Mouse (Mus musculus): ENCODE measurements around the gene Acvr1c. TPM values are rescaled to one million over a fixed set of nuclear protein-coding genes. Genes with fewer than 3 reads are reported as not detected.
A peak's percentile ranks its signal among the peaks of the same experiment; 100 is the strongest.

Acvr1c gene
- polyA plus RNA-seq, 1 experiment from 2014 or later, result 0.81 TPM

GRCm38 (mm10) chr2:58316186-58316585 is 41.5 kb downstream of the Acvr1c start:
- Histone ChIP-seq H3K9me3 (ENCODE audit: control insufficient read depth, low read length) (no peaks in the 10 kb centered on the region), H3K9ac (ENCODE audit: low read length) (no peak overlapping the region), H3K4me2 (ENCODE audit: low read depth, low read length, severe bottlenecking) (no peak overlapping the region), H3K4me1 (replicated peaks; ENCODE audit: control insufficient read depth, insufficient read depth, low read length) (no peaks in the 10 kb centered on the region), H3K27me3 (ENCODE audit: control insufficient read depth, insufficient read depth, low read length) (no peaks in the 10 kb centered on the region), H3K4me3 (ENCODE audit: low read depth, low read length) (no peak overlapping the region), H3K27ac (ENCODE audit: low read depth, low read length) (no peak overlapping the region), H3K36me3 (ENCODE audit: control insufficient read depth, insufficient read depth, low read length) (no peaks in the 10 kb centered on the region)
- ATAC-seq (replicated peaks; ENCODE audit: low FRiP score) (no peak), DNase-seq (ENCODE audit: low spot score) (no peak)
- WGBS, result 92% methylated on average over 7 of the region's 7 CpGs

GRCm38 (mm10) chr2:58309695-58310094 is 48.0 kb downstream of the Acvr1c start:
- DNase-seq (ENCODE audit: low spot score), result no peak

GRCm38 (mm10) chr2:58304450-58304849 is 53.2 kb downstream of the Acvr1c start:
- 82% methylated on average over 3 of the region's 3 CpGs for WGBS
- ATAC-seq (replicated peaks; ENCODE audit: low FRiP score) (no peak), DNase-seq (ENCODE audit: low spot score) (no peak)
- Histone ChIP-seq H3K27ac (ENCODE audit: low read depth, low read length) (no peak overlapping the region), H3K9me3 (ENCODE audit: control insufficient read depth, low read length) (no peaks in the 10 kb centered on the region), H3K27me3 (ENCODE audit: control insufficient read depth, insufficient read depth, low read length) (no peaks in the 10 kb centered on the region), H3K4me2 (ENCODE audit: low read depth, low read length, severe bottlenecking) (no peak overlapping the region), H3K9ac (ENCODE audit: low read length) (no peak overlapping the region), H3K36me3 (ENCODE audit: control insufficient read depth, insufficient read depth, low read length) (no peaks in the 10 kb centered on the region), H3K4me3 (ENCODE audit: low read depth, low read length) (no peak overlapping the region), H3K4me1 (replicated peaks; ENCODE audit: control insufficient read depth, insufficient read depth, low read length) (no peaks in the 10 kb centered on the region)

More at GRCm38 (mm10) chr2:58309695-58310094, 48.0 kb downstream of the Acvr1c start:
- H3K4me1 ChIP-seq (replicated peaks; ENCODE audit: control insufficient read depth, insufficient read depth, low read length), result no peaks in the 10 kb centered on the region
- H3K9ac ChIP-seq (ENCODE audit: low read length), result no peak overlapping the region
- no peak for ATAC-seq (replicated peaks; ENCODE audit: low FRiP score)
- H3K4me3 ChIP-seq (ENCODE audit: low read depth, low read length), result no peak overlapping the region
- no peaks in the 10 kb centered on the region for H3K27me3 ChIP-seq (ENCODE audit: control insufficient read depth, insufficient read depth, low read length)
- no peaks in the 10 kb centered on the region for H3K9me3 ChIP-seq (ENCODE audit: control insufficient read depth, low read length)
- H3K36me3 ChIP-seq (ENCODE audit: control insufficient read depth, insufficient read depth, low read length), result no peaks in the 10 kb centered on the region
- WGBS, result 78% methylated on average over 3 of the region's 3 CpGs
- H3K27ac ChIP-seq (ENCODE audit: low read depth, low read length), result no peak overlapping the region
- H3K4me2 ChIP-seq (ENCODE audit: low read depth, low read length, severe bottlenecking), result no peak overlapping the region

GRCm38 (mm10) chr2:58289759-58290431 is 67.8 kb downstream of the Acvr1c start:
- H3K9ac ChIP-seq (ENCODE audit: low read length), result no peak overlapping the region
- ATAC-seq (replicated peaks; ENCODE audit: low FRiP score) (peak; percentile 60), DNase-seq (ENCODE audit: low spot score) (no peak)
- no peaks in the 10 kb centered on the region for H3K36me3 ChIP-seq (ENCODE audit: control insufficient read depth, insufficient read depth, low read length)
- no peaks in the 10 kb centered on the region for H3K9me3 ChIP-seq (ENCODE audit: control insufficient read depth, low read length)
- no peaks in the 10 kb centered on the region for H3K27me3 ChIP-seq (ENCODE audit: control insufficient read depth, insufficient read depth, low read length)
- H3K27ac ChIP-seq (ENCODE audit: low read depth, low read length), result no peak overlapping the region
- no peak overlapping the region for H3K4me3 ChIP-seq (ENCODE audit: low read depth, low read length)
- WGBS, result 16% methylated on average over 9 of the region's 9 CpGs
- no peak overlapping the region for H3K4me2 ChIP-seq (ENCODE audit: low read depth, low read length, severe bottlenecking)
- no peaks in the 10 kb centered on the region for H3K4me1 ChIP-seq (replicated peaks; ENCODE audit: control insufficient read depth, insufficient read depth, low read length)

GRCm38 (mm10) chr2:58289331-58289730 is 68.4 kb downstream of the Acvr1c start:
- Histone ChIP-seq H3K4me3 (ENCODE audit: low read depth, low read length) (no peak overlapping the region), H3K9ac (ENCODE audit: low read length) (no peak overlapping the region), H3K4me1 (replicated peaks; ENCODE audit: control insufficient read depth, insufficient read depth, low read length) (no peaks in the 10 kb centered on the region), H3K36me3 (ENCODE audit: control insufficient read depth, insufficient read depth, low read length) (no peaks in the 10 kb centered on the region), H3K9me3 (ENCODE audit: control insufficient read depth, low read length) (no peaks in the 10 kb centered on the region), H3K4me2 (ENCODE audit: low read depth, low read length, severe bottlenecking) (no peak overlapping the region), H3K27me3 (ENCODE audit: control insufficient read depth, insufficient read depth, low read length) (no peaks in the 10 kb centered on the region), H3K27ac (ENCODE audit: low read depth, low read length) (no peak overlapping the region)
- ATAC-seq (replicated peaks; ENCODE audit: low FRiP score) (no peak), DNase-seq (ENCODE audit: low spot score) (no peak)
- 69% methylated on average over 6 of the region's 6 CpGs for whole genome bisulfite sequencing

- H3K9me3 ChIP-seq (ENCODE audit: control insufficient read depth, low read length), result no peaks in the 10 kb centered on the region
- peak; percentile 82 for ATAC-seq (replicated peaks; ENCODE audit: low FRiP score)
- no peak overlapping the region for H3K4me2 ChIP-seq (ENCODE audit: low read depth, low read length, severe bottlenecking)
- H3K4me1 ChIP-seq (replicated peaks; ENCODE audit: control insufficient read depth, insufficient read depth, low read length), result no peaks in the 10 kb centered on the region
- no peak overlapping the region for H3K27ac ChIP-seq (ENCODE audit: low read depth, low read length)
- H3K9ac ChIP-seq (ENCODE audit: low read length), result no peak overlapping the region
- no peaks in the 10 kb centered on the region for H3K36me3 ChIP-seq (ENCODE audit: control insufficient read depth, insufficient read depth, low read length)
- no peak overlapping the region for H3K4me3 ChIP-seq (ENCODE audit: low read depth, low read length)
- DNase-seq (ENCODE audit: low spot score), result peak; percentile 79
- WGBS, result 61% methylated on average over 8 of the region's 8 CpGs
- no peaks in the 10 kb centered on the region for H3K27me3 ChIP-seq (ENCODE audit: control insufficient read depth, insufficient read depth, low read length)
These were observed 75.3 kb downstream of the Acvr1c start for GRCm38 (mm10) chr2:58282259-58282910.

GRCm38 (mm10) chr2:58281046-58281445 is 76.6 kb downstream of the Acvr1c start:
- Histone ChIP-seq H3K27ac (ENCODE audit: low read depth, low read length) (no peak overlapping the region), H3K36me3 (ENCODE audit: control insufficient read depth, insufficient read depth, low read length) (no peaks in the 10 kb centered on the region), H3K4me1 (replicated peaks; ENCODE audit: control insufficient read depth, insufficient read depth, low read length) (no peaks in the 10 kb centered on the region), H3K4me2 (ENCODE audit: low read depth, low read length, severe bottlenecking) (no peak overlapping the region), H3K4me3 (ENCODE audit: low read depth, low read length) (no peak overlapping the region), H3K9me3 (ENCODE audit: control insufficient read depth, low read length) (no peaks in the 10 kb centered on the region), H3K9ac (ENCODE audit: low read length) (no peak overlapping the region), H3K27me3 (ENCODE audit: control insufficient read depth, insufficient read depth, low read length) (no peaks in the 10 kb centered on the region)
- ATAC-seq (replicated peaks; ENCODE audit: low FRiP score) (no peak), DNase-seq (ENCODE audit: low spot score) (no peak)
- WGBS, result 73% methylated on average over 3 of the region's 3 CpGs

GRCm38 (mm10) chr2:58279163-58279562 is 78.5 kb downstream of the Acvr1c start:
- ATAC-seq (replicated peaks; ENCODE audit: low FRiP score), result no peak

GRCm38 (mm10) chr2:58276454-58276853 is 81.2 kb downstream of the Acvr1c start:
- 90% methylated on average over 7 of the region's 7 CpGs for WGBS
- H3K27me3 ChIP-seq (ENCODE audit: control insufficient read depth, insufficient read depth, low read length), result no peaks in the 10 kb centered on the region
- ATAC-seq (replicated peaks; ENCODE audit: low FRiP score), result no peak

More at GRCm38 (mm10) chr2:58279163-58279562, 78.5 kb downstream of the Acvr1c start:
- Histone ChIP-seq H3K9ac (ENCODE audit: low read length) (no peak overlapping the region), H3K36me3 (ENCODE audit: control insufficient read depth, insufficient read depth, low read length) (no peaks in the 10 kb centered on the region), H3K4me3 (ENCODE audit: low read depth, low read length) (no peak overlapping the region), H3K4me1 (replicated peaks; ENCODE audit: control insufficient read depth, insufficient read depth, low read length) (no peaks in the 10 kb centered on the region), H3K9me3 (ENCODE audit: control insufficient read depth, low read length) (no peaks in the 10 kb centered on the region), H3K4me2 (ENCODE audit: low read depth, low read length, severe bottlenecking) (no peak overlapping the region), H3K27ac (ENCODE audit: low read depth, low read length) (no peak overlapping the region), H3K27me3 (ENCODE audit: control insufficient read depth, insufficient read depth, low read length) (no peaks in the 10 kb centered on the region)
- 84% methylated on average over 5 of the region's 5 CpGs for WGBS
- no peak for DNase-seq (ENCODE audit: low spot score)

More at GRCm38 (mm10) chr2:58276454-58276853, 81.2 kb downstream of the Acvr1c start:
- DNase-seq (ENCODE audit: low spot score), result no peak
- no peaks in the 10 kb centered on the region for H3K36me3 ChIP-seq (ENCODE audit: control insufficient read depth, insufficient read depth, low read length)
- no peak overlapping the region for H3K4me2 ChIP-seq (ENCODE audit: low read depth, low read length, severe bottlenecking)
- no peaks in the 10 kb centered on the region for H3K4me1 ChIP-seq (replicated peaks; ENCODE audit: control insufficient read depth, insufficient read depth, low read length)
- no peak overlapping the region for H3K27ac ChIP-seq (ENCODE audit: low read depth, low read length)
- H3K9ac ChIP-seq (ENCODE audit: low read length), result no peak overlapping the region
- H3K4me3 ChIP-seq (ENCODE audit: low read depth, low read length), result no peak overlapping the region
- no peaks in the 10 kb centered on the region for H3K9me3 ChIP-seq (ENCODE audit: control insufficient read depth, low read length)

Measured in forebrain, embryonic 11.5 days (tissue).